Mouse (Mus musculus) forebrain, postnatal 0 days (tissue): ENCODE measurements around the gene Msi1. TPM values are rescaled to one million over a fixed set of nuclear protein-coding genes. Genes with fewer than 3 reads are reported as not detected.

Experiments used
- ATAC-seq: fragments of 200-750 bp; cut with Nextera tagmentation; 2 replicates; pipeline ENCODE4 v1.8.0; 2017; ENCODE audit warnings: mild to moderate bottlenecking, moderate library complexity
- DNase-seq: peaks from one replicate; pipeline ENCODE4 v3.0.0-alpha.2; 2015
- H3K27ac ChIP-seq: fragments of 300-500 bp; sonication (generic); 2 replicates; pipeline ENCODE4 v1.5.1; 2014; ENCODE audit warnings: low read depth, mild to moderate bottlenecking, antibody characterized with exemption, low read length, moderate library complexity, mixed read lengths
- H3K27me3 ChIP-seq: fragments of 300-500 bp; sonication (generic); 2 replicates; pipeline ENCODE4 v1.6.1; 2014; ENCODE audit warnings: mild to moderate bottlenecking, low read length, mixed read lengths; ENCODE audit not compliant: insufficient read depth
- H3K36me3 ChIP-seq: fragments of 300-500 bp; sonication (generic); 2 replicates; pipeline ENCODE4 v1.6.1; 2014; ENCODE audit warnings: mild to moderate bottlenecking, moderate library complexity; ENCODE audit not compliant: insufficient read depth
- H3K4me1 ChIP-seq: fragments of 300-500 bp; sonication (generic); 2 replicates; pipeline ENCODE4 v1.6.1; 2014; ENCODE audit warnings: antibody characterized with exemption; ENCODE audit not compliant: insufficient read depth
- H3K4me2 ChIP-seq: fragments of 300-500 bp; sonication (generic); 2 replicates; pipeline ENCODE4 v1.6.1; 2014; ENCODE audit warnings: low read depth, mild to moderate bottlenecking, moderate library complexity
- H3K4me3 ChIP-seq: fragments of 300-500 bp; sonication (generic); 2 replicates; pipeline ENCODE4 v1.5.1; 2014; ENCODE audit warnings: low read depth, low read length, mixed read lengths
- H3K9ac ChIP-seq: fragments of 300-500 bp; sonication (generic); 2 replicates; pipeline ENCODE4 v1.6.1; 2014; ENCODE audit warnings: mild to moderate bottlenecking
- H3K9me3 ChIP-seq: fragments of 300-500 bp; sonication (generic); 2 replicates; pipeline ENCODE4 v1.6.1; 2016; ENCODE audit warnings: low read length
- CTCF ChIP-seq: sonication (generic); IDR thresholded peaks from 2 replicates; pipeline ENCODE4 v1.5.1; 2016; ENCODE audit warnings: antibody characterized with exemption, control low read depth, low read depth
- whole genome bisulfite sequencing: fragments of 180-500 bp; shearing (Covaris S2); extraction: QIAGEN DNeasy Blood & Tissue Kit; methylation state at CpG from one replicate; pipeline ENCODE4 v1.1.7; 2014; 5-methylcytosine and 5-hydroxymethylcytosine counted together
- polyA plus RNA-seq: library from polyadenylated mRNA; unstranded; fragments of >200 nt; fragmentation: Nextera tagmentation; extraction: Ambion mirVana; gene quantifications from 2 replicates; pipeline ENCODE4 v1.2.1, GENCODE M21; 2015
- total RNA-seq: library from RNA; depleted of rRNA; stranded (reverse); fragments of >200 nt; gene quantifications from 2 replicates; pipeline ENCODE4 v1.2.3, GENCODE M21; 2014

The Msi1 gene
- total and polyA plus RNA-seq, 2 experiments from 2014 or later, result 49.9 to 65.9 TPM

- ATAC-seq (no peak), DNase-seq (peak; percentile 13)
- Histone ChIP-seq H3K4me1 (peaks cover 60% of the 10 kb centered on the region), H3K9me3 (no peaks in the 10 kb centered on the region), H3K27ac (0 out of 2 replicates have a peak overlapping the region, but pooled peaks have one; percentile 45), H3K4me3 (no peak overlapping the region), H3K4me2 (peak overlapping the region; percentile 95), H3K27me3 (no peaks in the 10 kb centered on the region), H3K9ac (no peak overlapping the region), H3K36me3 (0 out of 2 replicates have a peak, but pooled peaks cover 5% of the 10 kb centered on the region)
- WGBS, result 50% methylated on average over 8 of the region's 8 CpGs
- TF ChIP-seq CTCF, result no peak
These were observed 3.8 kb downstream of the Msi1 start for GRCm38 (mm10) chr5:115433191-115433590.

GRCm38 (mm10) chr5:115434280-115434852 lies 5.0 kb downstream of the Msi1 start:
- H3K27ac ChIP-seq, result peak overlapping the region; percentile 99
- 10% methylated on average over 11 of the region's 11 CpGs for WGBS
- H3K9me3 ChIP-seq, result no peaks in the 10 kb centered on the region
- H3K27me3 ChIP-seq, result no peaks in the 10 kb centered on the region
- peaks cover 10% of the 10 kb centered on the region; the same call in 1 of the 2 replicates for H3K36me3 ChIP-seq
- H3K9ac ChIP-seq, result peak overlapping the region; percentile 14; the same call in 1 of the 2 replicates
- no peak overlapping the region for H3K4me3 ChIP-seq
- peak overlapping the region; percentile 5; the same call in 1 of the 2 replicates for H3K4me2 ChIP-seq
- TF ChIP-seq CTCF, result no peak
- no peak for ATAC-seq
- peak; percentile 22 for DNase-seq
- peaks cover 54% of the 10 kb centered on the region for H3K4me1 ChIP-seq

GRCm38 (mm10) chr5:115434853-115435754 lies 5.7 kb downstream of the Msi1 start:
- DNase-seq (peak; percentile 25), ATAC-seq (no peak)
- Histone ChIP-seq H3K9me3 (no peaks in the 10 kb centered on the region), H3K4me2 (peak overlapping the region; percentile 65), H3K27ac (peak overlapping the region; percentile 99), H3K27me3 (no peaks in the 10 kb centered on the region), H3K36me3 (peaks cover 17% of the 10 kb centered on the region), H3K4me3 (no peak overlapping the region), H3K9ac (peak overlapping the region; percentile 73), H3K4me1 (peaks cover 54% of the 10 kb centered on the region)
- WGBS, result 11% methylated on average over 15 of the region's 15 CpGs
- TF ChIP-seq CTCF, result no peak

GRCm38 (mm10) chr5:115435755-115436379 lies 6.5 kb downstream of the Msi1 start:
- Histone ChIP-seq H3K36me3 (peaks cover 20% of the 10 kb centered on the region), H3K27ac (peak overlapping the region; percentile 99), H3K9me3 (no peaks in the 10 kb centered on the region), H3K9ac (peak overlapping the region; percentile 73), H3K4me1 (peaks cover 54% of the 10 kb centered on the region), H3K4me3 (peak overlapping the region; percentile 32), H3K4me2 (peak overlapping the region; percentile 65), H3K27me3 (no peaks in the 10 kb centered on the region)
- ATAC-seq, result no peak; the same call in 1 of the 2 replicates
- no peak for DNase-seq
- TF ChIP-seq CTCF, result no peak
- 7% methylated on average over 8 of the region's 8 CpGs for WGBS

- peak overlapping the region; percentile 32 for H3K4me3 ChIP-seq
- H3K4me1 ChIP-seq, result peaks cover 47% of the 10 kb centered on the region
- H3K27ac ChIP-seq, result peak overlapping the region; percentile 99
- H3K9ac ChIP-seq, result peak overlapping the region; percentile 73
- H3K36me3 ChIP-seq, result peaks cover 20% of the 10 kb centered on the region
- H3K27me3 ChIP-seq, result no peaks in the 10 kb centered on the region
- ATAC-seq, result peak; percentile 94
- no peaks in the 10 kb centered on the region for H3K9me3 ChIP-seq
- peak; percentile 95 for DNase-seq
- peak; percentile 31; the same call in 1 of the 2 replicates for TF ChIP-seq CTCF
- H3K4me2 ChIP-seq, result peak overlapping the region; percentile 65
- WGBS, result 1% methylated on average over 42 of the region's 43 CpGs
These were observed 7.2 kb downstream of the Msi1 start for GRCm38 (mm10) chr5:115436421-115437124.

DNA sequence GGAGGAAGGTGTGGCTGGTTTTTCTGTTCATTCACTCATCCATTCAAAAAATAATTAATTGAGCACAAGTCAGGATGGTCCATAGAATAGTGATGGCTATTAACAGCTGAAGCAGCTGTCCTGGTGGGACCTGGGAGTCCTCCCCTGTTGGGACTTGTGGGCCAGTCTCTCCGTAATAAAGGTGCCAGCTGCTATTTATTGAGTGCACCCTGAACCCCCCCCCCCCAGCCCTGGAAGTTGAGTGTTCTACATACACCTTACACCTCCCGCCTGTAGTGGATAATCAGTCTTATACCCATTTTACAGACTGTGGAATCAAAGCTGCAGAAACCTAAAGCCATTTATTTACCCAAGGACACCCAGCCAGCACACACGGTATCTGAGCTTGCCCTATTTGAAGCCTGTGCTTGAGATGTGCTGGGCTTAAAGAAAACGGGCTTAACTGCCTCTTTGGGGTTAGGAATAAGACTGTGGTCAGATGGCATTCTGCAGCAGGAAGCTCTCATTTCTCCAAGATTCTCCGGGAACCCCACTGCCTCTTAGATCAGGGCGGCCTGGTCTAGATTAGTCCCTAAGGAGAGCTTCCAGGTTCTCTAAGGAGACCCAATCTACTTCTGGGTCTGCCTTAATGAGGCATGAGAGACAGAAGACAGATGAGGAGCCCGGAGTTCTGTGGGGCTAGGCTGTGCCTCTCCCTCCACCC lies 8.0 kb downstream of the Msi1 start:
- H3K4me3 ChIP-seq, result no peak overlapping the region
- ATAC-seq, result no peak
- 13% methylated on average over 7 of the region's 7 CpGs for WGBS

More for the DNA sequence above, 8.0 kb downstream of the Msi1 start:
- no peak for TF ChIP-seq CTCF
- Histone ChIP-seq H3K4me2 (peak overlapping the region; percentile 65; the same call in 1 of the 2 replicates), H3K4me1 (peaks cover 39% of the 10 kb centered on the region), H3K9ac (peak overlapping the region; percentile 73), H3K9me3 (no peaks in the 10 kb centered on the region), H3K27ac (peak overlapping the region; percentile 99), H3K36me3 (peaks cover 27% of the 10 kb centered on the region), H3K27me3 (no peaks in the 10 kb centered on the region)
- DNase-seq, result no peak
